Mouse (Mus musculus) erythroid progenitor cell, adult 5-6 weeks (primary cell): ENCODE measurements around the gene Sec14l5. TPM values are rescaled to one million over a fixed set of nuclear protein-coding genes. Genes with fewer than 3 reads are reported as not detected.

Experiments used
- ATAC-seq: replicated peaks from 2 replicates; pipeline ENCODE4 v1.8.0; 2016; ENCODE audit warnings: moderate number of reproducible peaks, mild to moderate bottlenecking, moderate TSS enrichment, inconsistent platforms; ENCODE audit not compliant: poor library complexity, low FRiP score, severe bottlenecking
- total RNA-seq, 2 experiments: library from RNA; stranded (forward) in 1 of 2; stranded (reverse) in 1 of 2; fragments of 150-400 nt in 1 of 2; fragments of 186-747, 209-891 nt in 1 of 2; gene quantifications; 2 replicates each; pipeline versions ENCODE4 v1.2.3 to v1.2.4; 2015 to 2017; ENCODE audit warnings: low replicate concordance in 2 of 2

Gene Sec14l5
- total RNA-seq (2015; ENCODE audit: low replicate concordance) = not detected in 2 replicates
- not detected in 2 replicates for total RNA-seq (2017; ENCODE audit: low replicate concordance)

GRCm38 (mm10) chr16:5147037-5147385 lies at the start of gene Sec14l5:
Gene Sec14l5 (plus strand): TSS chr16:5147109.
- ATAC-seq = no peak

- no peak for ATAC-seq
These were observed 45.9 kb upstream of the Sec14l5 start for GRCm38 (mm10) chr16:5101000-5101399.

GRCm38 (mm10) chr16:5109877-5110276 lies 37.0 kb upstream of the Sec14l5 start:
- ATAC-seq = no peak

GRCm38 (mm10) chr16:5111021-5111420 lies 35.9 kb upstream of the Sec14l5 start:
- ATAC-seq = no peak

GRCm38 (mm10) chr16:5113002-5113550 lies 33.8 kb upstream of the Sec14l5 start:
- ATAC-seq = no peak

GRCm38 (mm10) chr16:5113582-5113981 lies 33.3 kb upstream of the Sec14l5 start:
- ATAC-seq = no peak

GRCm38 (mm10) chr16:5119385-5119784 lies 27.5 kb upstream of the Sec14l5 start:
- no peak for ATAC-seq

- ATAC-seq = no peak
These were observed 27.1 kb upstream of the Sec14l5 start for GRCm38 (mm10) chr16:5119845-5120244.

- no peak for ATAC-seq
These were observed 23.4 kb upstream of the Sec14l5 start for GRCm38 (mm10) chr16:5123476-5123875.

- ATAC-seq = no peak
These were observed 16.7 kb upstream of the Sec14l5 start for GRCm38 (mm10) chr16:5130196-5130595.

GRCm38 (mm10) chr16:5130766-5131165 lies 16.1 kb upstream of the Sec14l5 start:
- ATAC-seq = no peak

- ATAC-seq = no peak
These were observed 15.5 kb upstream of the Sec14l5 start for GRCm38 (mm10) chr16:5131251-5131922.

- no peak for ATAC-seq
These were observed 14.5 kb upstream of the Sec14l5 start, which contains the start of gene Ppl for GRCm38 (mm10) chr16:5132401-5132801. Gene Ppl (minus strand): TSS chr16:5132421.

GRCm38 (mm10) chr16:5134623-5135330 lies 12.1 kb upstream of the Sec14l5 start:
- ATAC-seq = no peak

- no peak for ATAC-seq
These were observed 11.2 kb upstream of the Sec14l5 start for GRCm38 (mm10) chr16:5135551-5136261.

GRCm38 (mm10) chr16:5136505-5136904 lies 10.4 kb upstream of the Sec14l5 start:
- ATAC-seq = no peak

GRCm38 (mm10) chr16:5137006-5137540 lies 9.8 kb upstream of the Sec14l5 start:
- ATAC-seq = no peak

GRCm38 (mm10) chr16:5139741-5140140 lies 7.2 kb upstream of the Sec14l5 start:
- ATAC-seq = no peak

GRCm38 (mm10) chr16:5145570-5145969 lies 1.3 kb upstream of the Sec14l5 start:
- ATAC-seq = 0 out of 2 replicates have a peak, but pooled peaks have one; percentile 54

GRCm38 (mm10) chr16:5146367-5147036 lies 407 bp upstream of the Sec14l5 start:
- ATAC-seq = no peak
